Mouse (Mus musculus): ENCODE data around the gene Fhdc1.

The Fhdc1 gene

DNA sequence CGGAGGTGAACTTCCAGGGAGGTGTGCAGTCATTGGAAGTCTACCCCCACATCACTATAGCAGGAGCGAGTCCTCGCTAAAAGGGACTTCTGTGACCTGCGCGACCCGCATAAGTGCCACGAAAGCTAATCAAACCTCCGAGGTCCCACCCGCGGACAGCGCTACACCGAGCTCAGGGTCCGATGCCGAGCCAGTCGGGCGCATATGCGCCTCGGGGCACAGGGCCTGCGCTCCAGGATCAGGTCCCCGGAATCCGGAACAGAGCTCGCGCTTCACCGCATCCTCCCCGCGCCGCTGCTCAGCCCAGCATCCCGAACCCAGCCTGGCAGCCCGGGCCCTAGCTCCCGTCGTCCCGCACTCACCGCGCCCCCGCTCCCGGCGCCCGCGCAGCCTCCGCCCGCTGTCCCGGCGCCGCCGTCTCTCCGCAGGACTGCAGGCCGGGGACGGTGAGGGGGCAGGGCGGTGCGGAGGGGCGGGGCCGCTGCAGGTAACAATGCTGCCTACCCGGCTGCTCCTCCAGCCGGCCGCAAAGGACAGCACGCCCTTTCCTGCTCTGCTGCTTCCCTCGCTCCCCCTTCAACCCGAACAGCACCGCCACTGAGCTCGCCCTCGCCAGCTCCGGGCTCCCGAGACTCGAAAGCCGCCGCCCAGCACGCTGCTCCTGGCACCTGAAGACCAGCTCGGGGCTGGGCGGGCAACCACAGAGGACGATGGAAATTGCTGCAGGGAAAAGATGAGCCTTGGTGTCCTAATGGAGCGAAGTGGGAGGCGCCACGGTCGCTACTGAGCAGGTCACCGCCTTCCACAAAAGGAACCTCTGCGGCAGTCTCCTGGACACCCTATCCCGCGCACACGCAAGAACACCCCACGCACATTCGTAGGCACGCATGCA lies at the start of gene Fhdc1:
Fhdc1 (minus strand) TSS at position 424 of the 892 bp plus-strand sequence.
- peak; percentile 70 to 71 for DNase-seq (ENCODE audit: low spot score in 2 of 2)

DNA sequence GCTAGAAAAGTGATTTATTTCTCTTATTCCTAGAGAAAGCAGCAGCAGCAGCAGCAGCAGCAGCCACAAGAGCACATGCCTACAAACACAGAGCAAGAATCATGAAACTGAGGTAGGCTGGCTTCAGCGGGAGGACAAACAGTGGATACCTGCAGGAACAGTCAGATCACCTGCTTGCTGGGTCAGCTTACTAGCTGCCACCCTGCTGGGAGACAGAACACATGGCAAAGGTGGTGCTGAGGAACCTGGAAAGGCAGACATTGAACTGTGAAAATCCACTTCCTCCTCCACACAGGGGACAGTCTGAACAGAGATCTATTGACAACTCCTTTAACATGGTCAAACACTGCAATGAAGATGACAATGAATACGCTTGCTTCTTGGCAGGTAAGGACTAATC lies 48.8 kb upstream of the Fhdc1 start:
- no peak for DNase-seq (ENCODE audit: low spot score in 2 of 2)

DNA sequence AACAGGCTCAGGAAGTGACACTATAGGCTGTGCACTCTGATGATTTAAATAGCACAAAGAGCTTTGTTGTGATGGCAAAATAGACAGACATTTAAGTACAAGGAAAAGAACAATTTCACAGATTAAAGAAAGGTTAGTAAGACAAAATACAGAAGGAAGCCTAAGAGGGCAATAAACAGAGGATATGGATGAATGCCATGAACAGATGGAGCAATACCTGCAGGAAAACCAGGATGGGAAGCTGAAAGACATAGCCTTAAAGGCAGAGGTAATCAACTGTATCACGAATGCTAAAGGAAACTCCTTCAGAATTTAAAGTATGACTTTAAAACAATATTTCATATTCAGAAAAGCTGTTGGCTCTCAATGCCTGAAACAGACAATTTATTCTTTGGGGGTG lies 44.7 kb upstream of the Fhdc1 start:
- DNase-seq (ENCODE audit: low spot score in 2 of 2) = no peak

DNA sequence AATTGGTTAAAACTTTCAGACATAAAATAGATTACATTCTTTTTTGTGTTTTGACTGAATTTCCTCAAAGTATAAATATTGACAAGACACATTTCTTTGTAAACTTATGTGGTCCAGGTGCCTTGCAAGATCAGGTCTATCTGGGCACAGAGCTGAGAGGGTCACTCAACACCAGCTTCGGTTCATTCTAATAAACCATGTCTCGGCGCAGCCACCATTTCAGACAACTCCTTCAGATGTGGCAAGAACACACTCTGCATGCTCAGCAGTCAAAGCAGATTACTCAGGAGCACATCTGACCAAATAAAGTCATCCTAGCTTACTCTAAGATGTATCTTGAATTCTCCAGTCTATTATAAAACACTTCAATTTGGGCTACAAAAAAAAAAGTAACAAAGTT lies 35.9 kb upstream of the Fhdc1 start:
- DNase-seq (ENCODE audit: low spot score in 2 of 2) = no peak

- DNase-seq (ENCODE audit: low spot score in 2 of 2) = no peak
These were observed 32.7 kb upstream of the Fhdc1 start for GRCm38 (mm10) chr3:84512774-84513515.

GRCm38 (mm10) chr3:84505193-84505592 lies 25.0 kb upstream of the Fhdc1 start:
- DNase-seq (ENCODE audit: low spot score in 2 of 2) = no peak

DNA sequence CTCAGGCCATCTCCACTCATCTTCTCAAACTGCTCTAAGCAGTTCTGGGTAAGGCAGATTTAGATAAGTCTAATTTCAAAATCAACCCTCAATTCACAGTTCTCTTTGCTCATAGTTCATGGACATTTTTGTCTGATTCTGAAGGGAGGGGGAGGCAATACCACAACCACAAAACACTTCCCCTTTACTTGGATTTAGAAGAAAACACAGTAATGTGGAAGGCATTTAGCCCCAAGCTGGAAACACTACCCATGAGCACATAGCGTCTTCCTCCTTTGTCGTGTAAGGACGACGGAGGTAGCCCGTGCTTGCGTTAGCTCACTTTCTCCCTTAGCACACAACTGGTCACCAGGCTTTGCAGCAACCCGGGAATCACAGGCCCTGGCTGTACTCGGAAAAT lies 24.1 kb upstream of the Fhdc1 start:
- DNase-seq (ENCODE audit: low spot score in 2 of 2) = no peak

GRCm38 (mm10) chr3:84502101-84502500 lies 21.9 kb upstream of the Fhdc1 start:
- no peak for DNase-seq (ENCODE audit: low spot score in 2 of 2)

- DNase-seq (ENCODE audit: low spot score in 2 of 2) = no peak
These were observed 20.3 kb upstream of the Fhdc1 start for GRCm38 (mm10) chr3:84500491-84500890.

DNA sequence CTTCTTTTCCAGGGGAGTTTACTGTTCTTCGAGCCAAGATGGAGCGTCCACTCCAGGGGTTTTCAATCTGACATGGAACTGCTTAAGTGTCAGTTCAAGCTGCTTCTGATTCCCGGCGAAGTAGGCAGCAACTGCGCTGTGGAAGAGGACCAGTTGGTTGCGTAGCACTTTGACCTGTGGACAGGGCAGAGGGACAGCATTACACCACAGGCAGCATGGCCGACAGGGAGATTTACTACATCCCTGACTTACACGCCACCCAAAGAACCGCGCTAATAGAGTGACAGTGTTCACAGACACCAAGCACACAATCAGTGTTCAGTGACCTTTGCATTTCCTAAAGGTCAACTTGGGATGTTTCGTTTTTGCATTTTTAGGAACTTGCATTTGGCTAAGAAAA lies 17.5 kb upstream of the Fhdc1 start:
- DNase-seq (ENCODE audit: low spot score in 2 of 2) = no peak

DNA sequence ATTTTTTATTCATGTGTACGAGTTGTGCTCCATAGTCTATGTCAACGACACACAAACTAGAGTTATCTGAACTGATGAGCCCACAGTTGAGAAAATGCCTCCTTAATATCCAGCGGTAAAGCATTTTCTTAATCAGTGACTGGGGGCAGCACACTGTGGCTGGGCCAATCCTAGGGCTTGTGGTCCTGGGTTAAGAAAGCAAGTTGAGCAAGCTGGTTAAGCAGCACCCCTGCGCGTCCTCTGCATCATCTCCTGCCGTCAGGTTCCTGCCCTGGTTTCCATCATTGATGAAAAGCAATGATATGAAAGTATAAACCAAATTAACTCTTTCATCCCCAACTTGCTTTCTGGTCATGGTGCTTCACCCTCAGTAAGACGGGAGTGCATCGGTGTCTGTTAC lies 12.4 kb upstream of the Fhdc1 start:
- DNase-seq (ENCODE audit: low spot score in 2 of 2) = no peak

GRCm38 (mm10) chr3:84492148-84492547 lies 11.9 kb upstream of the Fhdc1 start:
- no peak for DNase-seq (ENCODE audit: low spot score in 2 of 2)

- DNase-seq (ENCODE audit: low spot score in 2 of 2) = no peak
These were observed 8.5 kb upstream of the Fhdc1 start for GRCm38 (mm10) chr3:84488716-84489115.

DNA sequence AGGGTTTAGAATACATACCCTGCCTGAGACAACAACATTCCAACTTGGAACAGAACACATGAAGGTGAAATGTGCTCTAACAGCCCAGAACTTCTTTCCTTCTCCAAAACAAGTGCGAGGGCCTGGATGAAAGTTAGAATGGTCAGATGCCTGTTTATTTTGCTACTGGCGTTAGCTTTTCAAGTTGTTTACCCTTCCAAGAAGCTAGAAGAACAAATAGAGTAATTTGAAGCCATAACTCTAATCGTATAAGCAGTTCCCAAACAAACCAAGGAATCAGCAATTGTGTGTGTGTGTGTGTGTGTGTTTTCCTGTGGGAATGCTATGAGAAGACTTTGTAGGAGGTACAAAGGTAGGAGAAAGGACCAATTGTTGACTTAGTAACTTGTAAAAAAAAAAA lies 4.7 kb upstream of the Fhdc1 start:
- no peak for DNase-seq (ENCODE audit: low spot score in 2 of 2)

DNA sequence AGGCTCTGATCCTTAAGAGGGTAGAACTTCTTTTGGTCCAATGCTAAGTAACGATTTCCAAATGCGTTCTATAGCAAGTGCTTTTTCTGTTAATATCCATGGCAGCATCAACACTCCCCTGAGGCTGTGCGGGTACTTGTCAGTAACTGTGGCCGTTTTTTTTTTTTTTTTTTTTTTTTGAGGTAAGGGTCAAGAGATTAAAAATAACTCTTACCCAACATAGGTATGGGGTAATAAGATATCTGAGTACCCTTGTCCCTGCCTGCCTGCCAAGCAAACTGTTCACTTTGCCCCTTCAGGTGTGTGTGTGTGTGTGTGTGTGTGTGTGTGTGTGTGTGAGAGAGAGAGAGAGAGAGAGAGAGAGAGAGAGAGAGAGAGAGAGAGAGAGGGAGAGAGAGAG lies 4.1 kb upstream of the Fhdc1 start:
- DNase-seq (ENCODE audit: low spot score in 2 of 2) = no peak

DNA sequence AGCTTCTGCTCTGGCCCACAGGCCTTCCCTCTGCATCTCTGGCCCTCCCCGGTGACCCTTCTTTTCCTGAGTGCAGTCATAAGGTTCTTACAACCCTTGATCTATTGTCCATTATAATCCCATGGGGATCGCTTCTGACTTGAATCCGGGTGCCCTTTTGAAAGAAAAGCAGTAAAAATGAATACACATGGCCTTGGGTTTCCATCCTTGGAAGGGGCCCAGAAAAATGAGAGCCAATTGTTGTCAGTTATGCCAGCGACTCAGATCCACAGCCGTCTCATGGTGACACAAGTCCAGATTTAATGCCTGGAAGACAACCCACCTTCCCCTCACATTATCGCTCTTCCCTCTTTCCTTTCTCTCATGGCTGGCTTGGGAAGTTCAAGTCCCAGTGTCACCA lies 1.9 kb upstream of the Fhdc1 start:
- DNase-seq (ENCODE audit: low spot score in 2 of 2) = no peak

DNA sequence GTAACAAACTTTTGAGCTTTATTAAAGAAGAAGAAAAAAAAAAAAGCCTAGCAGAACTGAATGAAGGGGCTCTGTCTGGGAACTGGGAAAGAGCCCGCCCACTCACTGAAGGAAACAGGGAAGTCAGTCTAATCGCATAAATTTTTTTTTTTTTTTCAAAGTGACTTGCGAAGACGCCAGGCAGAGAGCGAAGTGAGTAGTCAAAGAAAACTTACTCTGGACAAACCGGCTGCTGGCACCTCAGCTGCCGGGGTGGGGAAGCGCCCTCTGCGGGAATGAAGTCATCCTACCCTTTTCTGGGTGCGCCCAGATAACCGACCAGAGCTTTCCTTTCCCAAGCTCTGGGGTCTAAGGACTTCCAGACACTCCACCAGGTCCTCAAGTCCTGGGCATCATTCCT lies 875 bp upstream of the Fhdc1 start:
- DNase-seq (ENCODE audit: low spot score in 2 of 2) = peak; percentile 47 to 68

- peak in 1 of 2 experiments; percentile 48 for DNase-seq (ENCODE audit: low spot score in 2 of 2)
These were observed 780 bp downstream of the Fhdc1 start for GRCm38 (mm10) chr3:84479293-84480005.

DNA sequence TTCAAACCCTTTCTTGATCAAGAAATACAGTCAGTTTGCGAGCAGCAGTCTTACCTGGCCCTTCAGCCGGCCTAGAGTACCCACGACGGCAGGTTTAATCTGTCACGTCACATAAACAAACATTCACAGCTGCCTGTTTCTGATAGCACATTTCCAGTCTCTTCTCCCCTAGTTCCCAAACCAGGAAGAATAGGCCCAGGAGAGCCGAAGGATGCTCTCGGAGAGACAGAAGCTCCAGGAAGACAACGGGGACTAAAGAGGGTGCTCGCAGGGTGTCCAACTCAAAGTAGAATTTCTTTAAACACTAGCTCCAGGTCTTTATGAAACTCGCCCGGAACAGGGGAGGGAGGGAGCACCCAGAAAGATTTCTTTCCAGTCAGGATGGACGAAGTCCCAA lies 1.3 kb downstream of the Fhdc1 start:
- no peak for DNase-seq (ENCODE audit: low spot score in 2 of 2)

DNA sequence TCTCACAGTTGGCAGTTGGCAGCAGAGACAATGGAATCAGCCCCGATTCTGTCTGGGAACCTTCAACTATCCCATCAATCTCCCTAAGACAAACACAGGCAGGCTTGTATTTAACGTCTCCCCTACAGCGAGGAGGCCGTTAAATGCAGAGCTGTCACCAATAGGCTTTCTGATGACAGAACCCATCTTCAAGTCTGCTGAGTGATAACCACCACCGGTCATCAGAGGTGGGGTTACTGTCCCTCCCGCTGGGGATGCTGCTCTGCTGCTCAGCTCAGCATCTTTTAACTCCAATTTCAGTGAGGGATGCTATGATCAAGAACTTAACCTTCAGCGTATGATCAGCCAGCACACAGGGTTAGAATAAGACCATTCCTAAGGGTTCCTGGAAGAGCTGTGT lies 2.0 kb downstream of the Fhdc1 start:
- DNase-seq (ENCODE audit: low spot score in 2 of 2) = no peak

GRCm38 (mm10) chr3:84477498-84477897 lies 2.7 kb downstream of the Fhdc1 start:
- no peak for DNase-seq (ENCODE audit: low spot score in 2 of 2)

DNA sequence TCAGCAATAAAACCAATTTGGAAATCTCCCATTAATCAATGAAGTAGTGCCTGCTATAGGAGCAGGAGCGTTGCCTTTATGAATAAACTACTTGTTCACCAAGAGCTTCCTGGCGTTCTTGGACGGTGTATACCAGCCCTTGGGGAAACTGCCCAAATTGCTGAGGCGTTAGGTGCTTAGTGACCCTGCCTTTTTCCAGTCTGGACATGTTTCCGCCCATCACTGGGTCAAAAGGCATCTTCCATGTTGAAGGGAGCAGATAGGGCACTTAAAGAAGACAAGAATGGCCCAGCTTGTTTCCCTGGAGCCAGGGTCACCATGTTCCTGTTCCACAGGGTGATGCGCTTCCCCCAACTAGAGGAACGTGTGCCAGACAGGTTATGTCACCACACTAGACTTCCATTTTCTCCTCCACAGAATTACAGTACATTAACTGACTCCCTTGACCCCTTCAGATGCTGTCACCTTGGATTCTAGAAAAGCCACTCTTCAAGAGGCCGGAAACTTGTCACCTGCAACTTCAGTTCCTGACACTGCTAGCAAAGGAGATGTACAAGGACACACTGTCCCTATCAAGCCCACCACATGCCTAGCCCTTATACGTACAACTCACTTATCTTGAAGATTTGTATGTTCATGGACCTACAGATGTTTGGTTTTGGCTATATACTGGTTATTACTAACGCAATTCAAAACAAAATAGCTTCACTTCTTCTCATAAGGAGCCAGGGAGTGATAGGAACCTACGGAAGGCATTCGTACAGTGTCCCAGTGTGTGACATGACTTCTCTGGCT lies 5.1 kb downstream of the Fhdc1 start:
- DNase-seq (ENCODE audit: low spot score in 2 of 2) = no peak

All from urinary bladder, postnatal 36 days (tissue).